Mouse (Mus musculus) heart, postnatal 0 days (tissue): ENCODE data around the gene Gm9821. TPM values are rescaled to one million over a fixed set of nuclear protein-coding genes. Genes with fewer than 3 reads are reported as not detected.

Experiments used
- ATAC-seq: fragments of 200-750 bp; cut with Nextera tagmentation; 2 replicates; pipeline ENCODE4 v1.8.0; 2017; ENCODE audit warnings: low read depth, moderate number of reproducible peaks, moderate library complexity; ENCODE audit not compliant: insufficient read depth
- DNase-seq: peaks from one replicate; pipeline ENCODE4 v3.0.0-alpha.2; 2016; ENCODE audit warnings: low spot score
- H3K27ac ChIP-seq: fragments of 300-500 bp; sonication (generic); 2 replicates; pipeline ENCODE4 v1.5.1; 2014; ENCODE audit warnings: low read depth, mild to moderate bottlenecking
- H3K27me3 ChIP-seq: fragments of 300-500 bp; sonication (generic); 2 replicates; pipeline ENCODE4 v1.6.1; 2014; ENCODE audit warnings: low read length, mixed read lengths; ENCODE audit not compliant: control insufficient read depth, insufficient read depth
- H3K36me3 ChIP-seq: fragments of 300-500 bp; sonication (generic); replicated peaks from 2 replicates; pipeline ENCODE4 v1.6.1; 2014; ENCODE audit warnings: low read length, mixed read lengths; ENCODE audit not compliant: control insufficient read depth, insufficient read depth
- H3K4me1 ChIP-seq: fragments of 300-500 bp; sonication (generic); 2 replicates; pipeline ENCODE4 v1.6.1; 2014; ENCODE audit warnings: antibody characterized with exemption; ENCODE audit not compliant: control insufficient read depth, insufficient read depth
- H3K4me2 ChIP-seq: fragments of 300-500 bp; sonication (generic); 2 replicates; pipeline ENCODE4 v1.6.1; 2014; ENCODE audit warnings: low read depth, mild to moderate bottlenecking, low read length, moderate library complexity
- H3K4me3 ChIP-seq: fragments of 300-500 bp; sonication (generic); 2 replicates; pipeline ENCODE4 v1.5.1; 2014; ENCODE audit warnings: low read depth, low read length
- H3K9ac ChIP-seq: fragments of 300-500 bp; sonication (generic); replicated peaks from 2 replicates; pipeline ENCODE4 v1.6.1; 2014; ENCODE audit warnings: low read depth, low read length, mixed read lengths
- H3K9me3 ChIP-seq: fragments of 300-500 bp; sonication (generic); replicated peaks from 2 replicates; pipeline ENCODE4 v1.6.1; 2016; ENCODE audit warnings: low read length; ENCODE audit not compliant: control insufficient read depth
- CTCF ChIP-seq: IDR thresholded peaks from 2 replicates; pipeline ENCODE4 v1.5.1; 2016; ENCODE audit warnings: antibody characterized with exemption, control low read depth, low read depth
- EP300 ChIP-seq: IDR thresholded peaks from 2 replicates; pipeline ENCODE4 v1.6.1; 2016; ENCODE audit warnings: antibody characterized with exemption, low read depth
- WGBS: fragments of 180-500 bp; shearing (Covaris S2); extraction: QIAGEN DNeasy Blood & Tissue Kit; methylation state at CpG from one replicate; pipeline ENCODE4 v1.1.7; 2014; 5-methylcytosine and 5-hydroxymethylcytosine counted together
- polyA plus RNA-seq: library from polyadenylated mRNA; unstranded; fragments of >200 nt; fragmentation: Nextera tagmentation; extraction: Ambion mirVana; gene quantifications from 2 replicates; pipeline ENCODE4 v1.2.1, GENCODE M21; 2015
- total RNA-seq: library from RNA; depleted of rRNA; stranded (reverse); fragments of >200 nt; gene quantifications from 2 replicates; pipeline ENCODE4 v1.2.3, GENCODE M21; 2014; ENCODE audit warnings: low replicate concordance

Gene Gm9821
- total and polyA plus RNA-seq, 2 experiments from 2014 or later, result 0.89 TPM; not detected in 1

- TF ChIP-seq CTCF, result no peak
- TF ChIP-seq EP300, result no peak
- Histone ChIP-seq H3K9ac (no peak overlapping the region), H3K4me2 (no peak overlapping the region), H3K27me3 (no peaks in the 10 kb centered on the region), H3K4me3 (no peak overlapping the region), H3K9me3 (no peaks in the 10 kb centered on the region), H3K4me1 (no peaks in the 10 kb centered on the region), H3K36me3 (peaks cover 43% of the 10 kb centered on the region), H3K27ac (no peak overlapping the region)
- ATAC-seq (no peak), DNase-seq (no peak)
- WGBS, result 71% methylated on average over 5 of the region's 5 CpGs
Measured at GRCm38 (mm10) chr2:91904618-91905307, 40.7 kb upstream of the Gm9821 start.

- DNase-seq (no peak), ATAC-seq (no peak)
- H3K36me3 ChIP-seq, result peaks cover 43% of the 10 kb centered on the region; the same call in 1 of the 2 replicates
- no peak overlapping the region for H3K27ac ChIP-seq
- TF ChIP-seq EP300 (no peak), CTCF (no peak)
- no peaks in the 10 kb centered on the region for H3K27me3 ChIP-seq
- H3K4me3 ChIP-seq, result no peak overlapping the region
- H3K9ac ChIP-seq, result no peak overlapping the region
- no peaks in the 10 kb centered on the region for H3K9me3 ChIP-seq
- H3K4me1 ChIP-seq, result no peaks in the 10 kb centered on the region
- H3K4me2 ChIP-seq, result no peak overlapping the region
- WGBS, result 92% methylated on average over 2 of the region's 2 CpGs
Measured at GRCm38 (mm10) chr2:91906141-91906540, 39.4 kb upstream of the Gm9821 start.

- no peak for TF ChIP-seq CTCF
- no peak for TF ChIP-seq EP300
- 57% methylated on average over 3 of the region's 3 CpGs for WGBS
- H3K27ac ChIP-seq, result no peak overlapping the region
- DNase-seq (no peak), ATAC-seq (no peak)
- no peaks in the 10 kb centered on the region for H3K27me3 ChIP-seq
- H3K36me3 ChIP-seq, result peaks cover 74% of the 10 kb centered on the region
- no peak overlapping the region for H3K4me3 ChIP-seq
- no peaks in the 10 kb centered on the region for H3K9me3 ChIP-seq
- H3K9ac ChIP-seq, result no peak overlapping the region
- no peak overlapping the region for H3K4me2 ChIP-seq
- H3K4me1 ChIP-seq, result no peaks in the 10 kb centered on the region
Measured at GRCm38 (mm10) chr2:91912616-91913015, 32.9 kb upstream of the Gm9821 start.

- H3K27me3 ChIP-seq, result no peaks in the 10 kb centered on the region
- 67% methylated on average over 7 of the region's 7 CpGs for WGBS
- H3K4me1 ChIP-seq, result no peaks in the 10 kb centered on the region
- no peak overlapping the region for H3K27ac ChIP-seq
- H3K4me3 ChIP-seq, result no peak overlapping the region
- no peaks in the 10 kb centered on the region for H3K9me3 ChIP-seq
- ATAC-seq, result no peak
- H3K4me2 ChIP-seq, result no peak overlapping the region
- H3K36me3 ChIP-seq, result peaks cover 83% of the 10 kb centered on the region
- TF ChIP-seq CTCF, result no peak
- no peak for TF ChIP-seq EP300
- no peak for DNase-seq
- no peak overlapping the region for H3K9ac ChIP-seq
Measured at GRCm38 (mm10) chr2:91913328-91914110, 32.0 kb upstream of the Gm9821 start.

- 68% methylated on average over 7 of the region's 7 CpGs for WGBS
- DNase-seq (no peak), ATAC-seq (no peak)
- H3K4me1 ChIP-seq, result no peaks in the 10 kb centered on the region; the same call in 1 of the 2 replicates
- H3K27ac ChIP-seq, result no peak overlapping the region
- no peak overlapping the region for H3K4me2 ChIP-seq
- peaks cover 3% of the 10 kb centered on the region for H3K27me3 ChIP-seq
- no peak overlapping the region for H3K9ac ChIP-seq
- H3K9me3 ChIP-seq, result no peaks in the 10 kb centered on the region
- H3K36me3 ChIP-seq, result peaks cover 68% of the 10 kb centered on the region
- TF ChIP-seq CTCF (no peak), EP300 (no peak)
- no peak overlapping the region for H3K4me3 ChIP-seq
Measured at GRCm38 (mm10) chr2:91916346-91916977, 29.0 kb upstream of the Gm9821 start.
